Mouse (Mus musculus) olfactory bulb, adult 2 months (tissue): Measurements from ENCODE around the gene Srf. TPM values are rescaled to one million over a fixed set of nuclear protein-coding genes. Genes with fewer than 3 reads are reported as not detected.
"Not testable (repeated sequence)": the region's sequence is repeated elsewhere in the genome, so short reads cannot be mapped to it uniquely, and the experiment has no call there.

Experiments
- H3K27ac ChIP-seq: fragments of 200-500 bp; 2 replicates; pipeline ENCODE4 v1.5.1; 2012; ENCODE audit warnings: low read depth, low read length; ENCODE audit not compliant: insufficient read depth
- H3K4me1 ChIP-seq: fragments of 200-500 bp; 2 replicates; pipeline ENCODE4 v1.6.1; 2012; ENCODE audit warnings: low read length; ENCODE audit not compliant: control insufficient read depth, insufficient read depth
- H3K4me3 ChIP-seq: fragments of 200-500 bp; 2 replicates; pipeline ENCODE4 v1.5.1; 2012; ENCODE audit warnings: mild to moderate bottlenecking, low read depth, low read length, moderate library complexity; ENCODE audit not compliant: insufficient read depth
- CTCF ChIP-seq: fragments of 200-500 bp; IDR thresholded peaks from 2 replicates; pipeline ENCODE4 v1.5.1; 2012; ENCODE audit warnings: low read depth, mild to moderate bottlenecking, low read length, moderate library complexity; ENCODE audit not compliant: insufficient read depth
- POLR2A ChIP-seq: fragments of 200-500 bp; IDR thresholded peaks from 2 replicates; pipeline ENCODE4 v1.6.1; 2012; ENCODE audit warnings: mild to moderate bottlenecking, low read depth, low read length, moderate library complexity; ENCODE audit not compliant: insufficient read depth
- WGBS: fragments of 180-500 bp; shearing (Covaris S2); methylation state at CpG from one replicate; pipeline ENCODE4 v1.1.7; 2018; 5-methylcytosine and 5-hydroxymethylcytosine counted together
- polyA plus RNA-seq: library from polyadenylated mRNA; stranded (reverse); fragments of >200 nt; gene quantifications from 2 replicates; pipeline ENCODE4 v1.2.4, GENCODE M21; 2012; ENCODE audit warnings: low replicate concordance; ENCODE audit not compliant: missing spikeins, insufficient read depth, insufficient read length

The Srf gene
- polyA plus RNA-seq, 1 experiment, result not detected

DNA sequence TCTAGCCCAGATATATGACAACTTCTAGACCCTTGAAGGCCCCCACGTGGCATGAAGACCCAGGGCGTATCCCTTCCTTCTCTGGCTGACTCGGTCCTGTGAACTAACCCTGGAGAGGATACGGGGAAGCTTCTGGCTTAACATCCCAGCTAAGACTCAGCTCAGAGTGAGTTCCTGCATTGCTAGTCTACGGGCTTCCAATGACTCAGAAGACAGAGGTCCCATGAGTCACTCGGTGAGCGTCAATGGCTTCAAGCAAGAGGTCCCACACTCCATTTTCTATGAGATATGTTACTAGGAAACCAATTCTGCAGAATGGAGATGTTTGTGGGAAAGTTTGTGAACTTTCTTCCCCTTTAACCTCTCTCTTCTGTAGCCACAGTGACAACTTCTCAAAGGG is 18.6 kb upstream of the Srf start:
- Histone ChIP-seq H3K4me1 (no peaks in the 10 kb centered on the region; the same call in 1 of the 2 replicates), H3K27ac (no peak overlapping the region), H3K4me3 (no peak overlapping the region)
- TF ChIP-seq CTCF, result no peak
- TF ChIP-seq POLR2A, result no peak
- WGBS, result 73% methylated on average over 7 of the region's 7 CpGs

DNA sequence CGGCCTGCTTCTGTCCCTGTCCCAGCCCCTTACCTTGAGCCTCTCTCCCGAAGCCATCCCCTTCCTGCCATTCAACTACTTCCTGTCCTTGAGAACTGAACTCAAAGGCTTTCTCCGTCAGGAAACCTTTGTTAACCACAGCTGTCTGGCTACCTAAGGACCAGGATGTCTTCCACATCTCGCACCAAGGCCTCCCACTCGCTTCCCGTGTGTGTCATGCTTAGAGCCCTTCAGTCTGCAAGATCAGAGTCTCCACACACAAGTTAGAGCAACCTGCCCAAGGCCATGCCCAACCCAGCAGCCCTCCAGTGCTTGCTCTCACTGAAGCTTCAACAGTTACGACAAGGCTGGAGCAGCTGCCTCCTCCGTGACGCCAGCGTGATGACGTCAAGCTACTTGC is 15.0 kb upstream of the Srf start:
- no peaks in the 10 kb centered on the region; the same call in 1 of the 2 replicates for H3K4me1 ChIP-seq
- no peak overlapping the region for H3K27ac ChIP-seq
- H3K4me3 ChIP-seq, result no peak overlapping the region
- TF ChIP-seq POLR2A (no peak), CTCF (no peak)
- WGBS, result 93% methylated on average over 11 of the region's 11 CpGs

GRCm38 (mm10) chr17:46559146-46559545 is 3.2 kb upstream of the Srf start:
- TF ChIP-seq CTCF, result no peak
- no peak for TF ChIP-seq POLR2A
- no peak overlapping the region for H3K27ac ChIP-seq
- whole genome bisulfite sequencing, result 89% methylated on average over 6 of the region's 6 CpGs
- H3K4me1 ChIP-seq, result peaks cover 7% of the 10 kb centered on the region; the same call in 1 of the 2 replicates
- no peak overlapping the region for H3K4me3 ChIP-seq

GRCm38 (mm10) chr17:46558151-46558550 is 2.2 kb upstream of the Srf start:
- 91% methylated on average over 5 of the region's 5 CpGs for WGBS
- H3K4me1 ChIP-seq, result peaks cover 13% of the 10 kb centered on the region
- no peak overlapping the region for H3K27ac ChIP-seq
- H3K4me3 ChIP-seq, result no peak overlapping the region
- no peak for TF ChIP-seq POLR2A
- TF ChIP-seq CTCF, result no peak

GRCm38 (mm10) chr17:46557321-46557720 is 1.3 kb upstream of the Srf start:
- H3K4me3 ChIP-seq, H3K27ac ChIP-seq: not testable (repeated sequence)
- peaks cover 19% of the 10 kb centered on the region for H3K4me1 ChIP-seq

DNA sequence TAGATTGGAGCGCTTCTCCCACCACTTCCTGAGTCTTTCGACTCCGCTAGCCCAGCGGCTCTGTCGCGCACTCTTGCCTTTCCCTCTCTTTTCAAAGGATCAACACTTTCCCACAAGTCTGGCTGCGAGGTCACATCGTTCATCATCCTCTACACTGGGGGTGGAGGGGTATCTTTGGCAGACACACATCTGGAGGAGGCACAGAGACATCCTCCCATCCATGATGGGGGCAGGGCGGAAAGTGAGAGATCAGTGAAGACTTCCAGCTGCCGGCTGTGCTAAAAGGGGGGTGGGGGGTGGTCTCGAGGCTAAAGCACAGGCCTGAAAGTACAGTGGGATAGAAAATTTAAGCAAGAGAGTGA is 590 bp upstream of the Srf start:
- H3K27ac ChIP-seq, result peak overlapping the region; percentile 61
- H3K4me3 ChIP-seq, result peak overlapping the region; percentile 56
- WGBS, result 0% methylated on average over 11 of the region's 11 CpGs
- TF ChIP-seq POLR2A (no peak), CTCF (no peak)
- H3K4me1 ChIP-seq, result peaks cover 21% of the 10 kb centered on the region

DNA sequence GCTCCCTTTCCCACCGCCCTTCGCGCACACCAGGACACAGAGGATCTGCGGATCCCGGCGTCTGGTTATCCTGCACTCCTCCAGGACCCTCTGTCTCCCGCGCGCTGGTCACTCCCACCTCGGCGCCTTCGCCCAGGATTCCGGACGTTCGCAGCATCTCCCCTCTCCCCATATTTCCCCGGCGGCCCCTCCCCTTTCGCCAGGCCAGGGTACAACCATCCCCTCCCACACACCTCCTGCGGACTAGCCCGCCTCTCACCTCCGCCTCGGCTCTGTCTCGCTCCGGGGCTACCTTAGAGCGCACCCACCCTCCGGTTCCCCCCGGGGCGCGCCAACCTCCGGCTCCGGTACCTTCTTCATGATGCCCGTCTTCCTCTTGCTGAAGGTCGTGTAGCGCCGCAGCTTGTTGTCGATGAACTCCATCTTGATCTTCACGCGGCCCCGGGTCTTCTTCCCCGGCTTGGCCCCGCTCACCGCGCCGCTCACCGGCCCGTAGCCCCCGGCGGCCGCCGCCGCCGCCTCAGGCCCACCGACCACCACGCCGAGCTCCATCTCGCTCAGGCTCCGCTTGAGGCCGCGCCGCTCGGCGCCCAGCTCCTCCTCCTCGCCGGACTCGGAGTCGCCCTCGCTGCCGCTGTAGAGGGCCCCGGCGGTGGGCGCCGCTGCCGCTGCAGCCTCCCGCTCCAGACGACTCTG is 850 bp downstream of the Srf start:
- H3K4me3 ChIP-seq, result peak overlapping the region; percentile 94
- peaks cover 28% of the 10 kb centered on the region for H3K4me1 ChIP-seq
- WGBS, result under 1% methylated on average over 75 of the region's 75 CpGs
- peak overlapping the region; percentile 91 for H3K27ac ChIP-seq
- TF ChIP-seq CTCF, result no peak
- no peak for TF ChIP-seq POLR2A

DNA sequence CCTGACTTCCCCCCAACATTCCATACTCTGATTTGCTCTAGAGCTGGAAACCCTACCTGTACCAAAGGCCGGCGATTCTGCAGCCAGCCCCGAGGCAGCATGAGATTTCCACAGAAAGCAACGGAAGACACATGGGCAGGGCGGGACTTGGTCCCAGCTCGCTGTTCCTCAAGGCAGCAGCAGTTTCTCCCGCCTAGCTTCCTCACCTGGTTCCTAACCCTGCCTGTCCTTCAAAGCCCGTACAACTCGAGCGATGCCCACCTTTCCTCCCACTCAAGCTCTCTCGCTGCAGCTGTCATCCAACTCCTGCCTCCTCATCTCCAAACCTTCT is 1.4 kb downstream of the Srf start:
- Histone ChIP-seq H3K27ac (peak overlapping the region; percentile 33; the same call in 1 of the 2 replicates), H3K4me3 (peak overlapping the region; percentile 94), H3K4me1 (peaks cover 28% of the 10 kb centered on the region)
- TF ChIP-seq POLR2A (no peak), CTCF (no peak)
- WGBS, result 1% methylated on average over 11 of the region's 11 CpGs

DNA sequence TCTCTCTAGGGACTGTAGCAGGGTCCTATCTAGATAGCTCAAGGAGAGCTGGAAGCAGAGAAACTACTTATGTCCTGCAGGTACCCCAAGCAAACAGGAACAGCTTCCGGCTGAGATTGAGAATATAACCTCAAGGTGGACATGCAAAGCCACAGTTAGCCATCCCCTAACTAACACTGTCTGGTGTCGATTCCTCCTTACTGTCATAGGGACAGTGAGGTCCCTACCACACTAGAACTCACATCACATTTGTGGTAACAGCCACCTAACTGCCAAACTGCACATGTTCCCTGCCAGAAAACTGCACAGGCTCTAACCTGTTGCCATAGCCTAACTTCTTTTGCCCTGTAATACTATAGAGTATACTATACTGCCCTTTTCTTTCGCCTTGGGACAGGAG is 2.0 kb downstream of the Srf start:
- Histone ChIP-seq H3K27ac (no peak overlapping the region), H3K4me1 (peaks cover 28% of the 10 kb centered on the region), H3K4me3 (no peak overlapping the region)
- WGBS, result 68% methylated on average over 3 of the region's 3 CpGs
- TF ChIP-seq POLR2A, result no peak
- TF ChIP-seq CTCF, result no peak

DNA sequence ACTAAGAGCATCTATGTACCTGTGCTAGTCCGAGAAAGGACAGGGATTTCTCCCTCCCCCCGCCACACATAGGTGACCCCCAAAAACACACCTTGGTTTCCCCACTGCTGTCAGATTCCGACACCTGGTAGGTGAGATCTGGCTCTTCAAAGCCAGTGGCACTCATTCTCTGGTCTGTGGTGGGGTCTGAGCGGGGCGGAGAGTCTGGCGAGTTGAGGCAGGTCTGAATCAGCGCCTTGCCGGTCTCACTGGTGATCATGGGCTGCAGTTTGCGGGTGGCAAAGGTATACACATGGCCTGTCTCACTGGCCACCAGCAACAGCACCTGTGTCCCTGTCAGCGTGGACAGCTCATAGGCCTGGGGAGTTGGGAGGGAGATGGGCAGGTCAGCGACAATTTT is 2.5 kb downstream of the Srf start:
- Histone ChIP-seq H3K4me3 (peak overlapping the region; percentile 50), H3K4me1 (peaks cover 28% of the 10 kb centered on the region), H3K27ac (peak overlapping the region; percentile 79)
- WGBS, result 44% methylated on average over 11 of the region's 11 CpGs
- TF ChIP-seq POLR2A (no peak), CTCF (no peak)
